Mouse (Mus musculus): ENCODE measurements around the gene Galnt11. TPM values are rescaled to one million over a fixed set of nuclear protein-coding genes. Genes with fewer than 3 reads are reported as not detected.
A peak's percentile ranks its signal among the peaks of the same experiment; 100 is the strongest.

The Galnt11 gene
- polyA plus RNA-seq, 1 experiment from 2014 or later, result 41.1 TPM

DNA sequence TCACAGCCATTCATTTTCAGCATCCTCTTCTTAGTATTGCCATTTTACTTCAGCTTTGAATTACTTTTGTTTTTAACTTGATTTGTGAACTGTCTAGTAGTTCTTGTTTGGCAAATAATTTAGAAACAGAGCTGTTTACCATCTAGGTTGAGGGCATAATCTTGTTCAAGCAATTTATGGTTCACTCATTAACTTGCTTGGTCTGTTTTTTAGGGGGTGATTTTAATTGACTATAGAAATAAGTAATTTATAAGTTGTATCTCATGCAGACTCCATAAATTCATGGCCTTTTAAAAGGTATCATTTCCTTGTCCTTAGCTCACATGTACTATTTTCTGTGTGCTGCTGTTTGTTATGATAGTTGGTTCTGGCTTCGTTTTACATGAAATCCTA lies 24.8 kb downstream of the Galnt11 start:
- H3K27me3 ChIP-seq (ENCODE audit: control insufficient read depth, insufficient read depth, low read length), result no peaks in the 10 kb centered on the region
- H3K27ac ChIP-seq (ENCODE audit: low read length), result no peak overlapping the region
- 63% methylated on average over 1 of the region's 1 CpGs for WGBS
- H3K4me2 ChIP-seq (ENCODE audit: low read depth, low read length), result no peak overlapping the region
- no peak for ATAC-seq (ENCODE audit: insufficient read depth, low FRiP score)
- H3K9me3 ChIP-seq (replicated peaks; ENCODE audit: control insufficient read depth, low read length), result no peaks in the 10 kb centered on the region
- H3K36me3 ChIP-seq (ENCODE audit: control insufficient read depth, insufficient read depth, low read length), result peaks cover 10% of the 10 kb centered on the region
- H3K4me3 ChIP-seq (replicated peaks; ENCODE audit: low read length), result no peak overlapping the region
- H3K4me1 ChIP-seq (ENCODE audit: control insufficient read depth, insufficient read depth, low read length), result no peaks in the 10 kb centered on the region
- H3K9ac ChIP-seq (ENCODE audit: low read length), result no peak overlapping the region

DNA sequence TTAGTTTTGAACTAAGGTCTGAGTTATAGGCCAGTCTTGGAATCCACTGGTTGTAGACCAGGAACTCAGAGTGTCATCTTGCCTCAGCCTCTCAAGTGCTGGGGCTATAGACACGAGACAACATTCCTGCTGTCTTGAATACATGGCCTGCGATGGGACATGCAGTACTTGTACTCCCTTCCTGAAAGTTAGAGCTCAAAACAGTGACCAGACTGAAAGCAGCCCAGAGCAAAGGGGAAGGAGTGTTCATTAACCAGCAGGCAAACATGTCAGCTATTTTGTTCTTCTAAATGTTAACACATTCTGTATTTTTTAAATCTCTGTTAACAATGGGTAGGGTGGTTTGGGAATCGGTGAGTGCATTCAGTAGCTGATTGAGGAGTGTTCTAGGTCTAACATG lies 25.3 kb downstream of the Galnt11 start:
- WGBS, result 63% methylated on average over 3 of the region's 3 CpGs

DNA sequence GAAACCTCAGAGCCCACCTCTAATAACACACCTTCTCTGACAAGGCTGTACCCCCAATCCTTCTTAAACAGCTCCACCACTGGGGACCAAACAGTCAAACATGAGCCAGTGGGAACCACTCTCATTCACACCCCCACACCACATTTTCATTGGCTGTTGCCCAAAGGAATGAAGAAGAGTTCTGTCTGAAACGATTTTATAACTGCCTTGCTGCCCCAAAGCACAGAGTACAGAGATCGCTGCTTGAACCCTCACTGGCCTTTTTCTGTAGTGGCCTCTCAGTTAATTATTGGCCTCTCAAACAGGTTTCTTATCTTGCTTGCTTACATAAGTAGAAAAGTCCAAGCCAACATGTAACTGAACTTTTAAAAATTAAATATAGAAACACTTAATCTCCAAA lies 30.7 kb downstream of the Galnt11 start:
- WGBS, result 60% methylated on average over 2 of the region's 2 CpGs
- no peaks in the 10 kb centered on the region for H3K27me3 ChIP-seq (ENCODE audit: control insufficient read depth, insufficient read depth, low read length)
- H3K27ac ChIP-seq (ENCODE audit: low read length), result peak overlapping the region; percentile 81
- H3K4me3 ChIP-seq (replicated peaks; ENCODE audit: low read length), result no peak overlapping the region
- H3K9me3 ChIP-seq (replicated peaks; ENCODE audit: control insufficient read depth, low read length), result no peaks in the 10 kb centered on the region
- no peak overlapping the region for H3K4me2 ChIP-seq (ENCODE audit: low read depth, low read length)
- H3K36me3 ChIP-seq (ENCODE audit: control insufficient read depth, insufficient read depth, low read length), result peaks cover 24% of the 10 kb centered on the region
- no peaks in the 10 kb centered on the region for H3K4me1 ChIP-seq (ENCODE audit: control insufficient read depth, insufficient read depth, low read length)
- peak; percentile 83 for ATAC-seq (ENCODE audit: insufficient read depth, low FRiP score)
- H3K9ac ChIP-seq (ENCODE audit: low read length), result no peak overlapping the region

More for the DNA sequence above, 25.3 kb downstream of the Galnt11 start:
- Histone ChIP-seq H3K9me3 (replicated peaks; ENCODE audit: control insufficient read depth, low read length) (no peaks in the 10 kb centered on the region), H3K4me3 (replicated peaks; ENCODE audit: low read length) (no peak overlapping the region), H3K9ac (ENCODE audit: low read length) (no peak overlapping the region), H3K4me1 (ENCODE audit: control insufficient read depth, insufficient read depth, low read length) (no peaks in the 10 kb centered on the region), H3K36me3 (ENCODE audit: control insufficient read depth, insufficient read depth, low read length) (peaks cover 14% of the 10 kb centered on the region), H3K27me3 (ENCODE audit: control insufficient read depth, insufficient read depth, low read length) (no peaks in the 10 kb centered on the region), H3K27ac (ENCODE audit: low read length) (no peak overlapping the region), H3K4me2 (ENCODE audit: low read depth, low read length) (no peak overlapping the region)
- ATAC-seq (ENCODE audit: insufficient read depth, low FRiP score), result no peak

DNA sequence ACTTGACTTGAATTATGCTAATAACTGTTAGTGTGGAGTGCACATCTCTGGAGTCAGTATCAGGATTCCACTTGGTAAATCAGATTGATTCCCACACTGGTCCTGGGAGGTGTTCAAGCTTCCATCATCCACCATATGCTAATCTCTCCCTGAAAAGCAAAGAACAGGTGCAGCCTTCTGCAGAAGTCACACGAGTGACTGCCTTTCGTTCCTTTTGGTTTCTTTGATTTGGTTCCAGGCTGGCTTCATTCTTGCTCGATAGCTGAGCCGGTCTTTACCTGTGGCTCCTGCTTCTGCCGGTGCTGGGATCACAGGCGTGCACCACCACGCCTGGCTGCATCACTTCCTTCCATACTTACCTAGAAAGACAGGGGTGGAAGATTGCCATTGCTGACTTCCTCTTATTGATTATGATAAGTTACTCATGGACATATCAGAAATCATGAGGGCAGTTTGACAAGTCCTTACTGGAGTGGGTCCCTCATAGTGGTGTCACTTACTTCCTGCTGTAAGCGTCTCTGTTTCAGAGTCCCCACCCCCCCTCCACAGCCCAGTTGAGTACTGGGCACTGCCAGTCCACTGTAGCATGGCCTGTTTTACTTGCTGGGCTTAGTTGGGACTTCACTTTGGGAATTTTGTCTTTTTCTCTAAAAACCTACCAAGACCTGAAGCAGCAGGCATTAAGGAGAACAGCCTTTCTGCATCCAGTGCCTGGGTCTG lies 31.3 kb downstream of the Galnt11 start:
- Histone ChIP-seq H3K36me3 (ENCODE audit: control insufficient read depth, insufficient read depth, low read length) (peaks cover 24% of the 10 kb centered on the region), H3K4me2 (ENCODE audit: low read depth, low read length) (no peak overlapping the region), H3K9ac (ENCODE audit: low read length) (no peak overlapping the region), H3K27me3 (ENCODE audit: control insufficient read depth, insufficient read depth, low read length) (no peaks in the 10 kb centered on the region), H3K4me3 (replicated peaks; ENCODE audit: low read length) (no peak overlapping the region), H3K4me1 (ENCODE audit: control insufficient read depth, insufficient read depth, low read length) (no peaks in the 10 kb centered on the region), H3K9me3 (replicated peaks; ENCODE audit: control insufficient read depth, low read length) (no peaks in the 10 kb centered on the region), H3K27ac (ENCODE audit: low read length) (peak overlapping the region; percentile 81)
- WGBS, result 66% methylated on average over 8 of the region's 8 CpGs
- peak; percentile 77 for ATAC-seq (ENCODE audit: insufficient read depth, low FRiP score)

DNA sequence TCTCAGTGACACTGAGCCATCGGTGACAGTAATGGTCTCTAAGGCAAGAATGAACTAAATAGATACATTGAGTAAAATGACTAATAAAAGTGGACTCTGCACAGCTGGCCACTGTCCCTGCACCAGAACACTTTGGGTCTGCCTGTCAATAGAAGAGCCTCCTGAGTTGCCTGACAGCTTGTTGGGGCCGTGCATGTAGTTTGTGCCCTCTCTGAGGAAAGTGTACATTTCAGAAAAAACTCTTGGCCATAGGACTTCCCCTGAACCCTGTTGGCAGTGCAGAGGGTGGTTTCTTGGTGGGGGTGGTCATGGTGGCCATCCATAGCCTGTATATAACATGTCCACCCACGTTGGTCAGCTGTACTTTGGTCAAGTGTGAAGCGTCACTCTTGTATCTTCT lies 32.8 kb downstream of the Galnt11 start:
- Histone ChIP-seq H3K4me1 (ENCODE audit: control insufficient read depth, insufficient read depth, low read length) (no peaks in the 10 kb centered on the region), H3K27me3 (ENCODE audit: control insufficient read depth, insufficient read depth, low read length) (no peaks in the 10 kb centered on the region), H3K4me2 (ENCODE audit: low read depth, low read length) (no peak overlapping the region), H3K27ac (ENCODE audit: low read length) (no peak overlapping the region), H3K4me3 (replicated peaks; ENCODE audit: low read length) (no peak overlapping the region), H3K9me3 (replicated peaks; ENCODE audit: control insufficient read depth, low read length) (no peaks in the 10 kb centered on the region), H3K36me3 (ENCODE audit: control insufficient read depth, insufficient read depth, low read length) (peaks cover 30% of the 10 kb centered on the region), H3K9ac (ENCODE audit: low read length) (no peak overlapping the region)
- WGBS, result 91% methylated on average over 4 of the region's 4 CpGs
- no peak for ATAC-seq (ENCODE audit: insufficient read depth, low FRiP score)

DNA sequence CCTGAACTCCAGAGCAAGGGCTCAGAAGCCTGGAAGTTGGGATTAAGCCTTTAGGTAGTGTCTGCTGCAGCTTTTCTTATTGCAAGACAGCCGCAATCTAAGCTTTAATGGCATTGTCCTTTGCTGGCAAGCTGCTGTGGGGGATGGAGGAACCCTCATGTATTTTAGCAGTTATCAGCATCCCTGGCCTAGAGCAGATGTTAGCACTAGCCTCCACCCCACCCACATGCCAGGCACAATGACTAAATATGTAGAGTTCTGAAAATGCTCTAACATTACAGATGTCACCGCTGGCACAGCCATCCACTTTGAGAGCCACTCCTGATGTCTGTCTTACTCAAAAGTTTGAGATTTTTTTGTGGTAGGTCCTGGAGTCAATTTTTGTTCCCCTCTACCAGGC lies 35.0 kb downstream of the Galnt11 start:
- no peaks in the 10 kb centered on the region for H3K9me3 ChIP-seq (replicated peaks; ENCODE audit: control insufficient read depth, low read length)
- peaks cover 18% of the 10 kb centered on the region for H3K36me3 ChIP-seq (ENCODE audit: control insufficient read depth, insufficient read depth, low read length)
- WGBS, result 87% methylated on average over 2 of the region's 2 CpGs
- H3K4me2 ChIP-seq (ENCODE audit: low read depth, low read length), result no peak overlapping the region
- no peak for ATAC-seq (ENCODE audit: insufficient read depth, low FRiP score)
- H3K4me3 ChIP-seq (replicated peaks; ENCODE audit: low read length), result no peak overlapping the region
- H3K27me3 ChIP-seq (ENCODE audit: control insufficient read depth, insufficient read depth, low read length), result no peaks in the 10 kb centered on the region
- H3K9ac ChIP-seq (ENCODE audit: low read length), result no peak overlapping the region
- no peak overlapping the region for H3K27ac ChIP-seq (ENCODE audit: low read length)
- H3K4me1 ChIP-seq (ENCODE audit: control insufficient read depth, insufficient read depth, low read length), result no peaks in the 10 kb centered on the region

DNA sequence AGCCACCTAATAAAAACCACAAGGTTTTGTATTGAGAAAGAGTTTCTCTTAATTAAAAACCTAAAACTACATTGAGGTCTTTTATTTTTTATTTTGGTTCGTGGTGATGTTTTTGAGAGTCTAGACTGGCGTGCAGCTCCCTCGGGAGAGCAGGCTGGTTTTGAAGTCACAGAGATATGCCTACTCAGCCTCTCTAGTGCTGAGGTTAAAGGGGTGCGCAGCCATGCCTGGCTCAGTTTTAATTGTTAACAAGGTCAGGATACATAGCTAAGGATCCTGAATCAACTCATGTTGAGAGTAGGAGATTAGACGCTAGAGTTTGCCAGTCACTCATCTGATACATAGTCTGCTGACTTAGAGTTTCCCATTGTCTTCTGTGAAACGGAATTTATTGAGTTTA lies 39.7 kb downstream of the Galnt11 start:
- Histone ChIP-seq H3K36me3 (ENCODE audit: control insufficient read depth, insufficient read depth, low read length) (peaks cover 20% of the 10 kb centered on the region), H3K9me3 (replicated peaks; ENCODE audit: control insufficient read depth, low read length) (no peaks in the 10 kb centered on the region), H3K27ac (ENCODE audit: low read length) (no peak overlapping the region), H3K4me2 (ENCODE audit: low read depth, low read length) (no peak overlapping the region), H3K4me1 (ENCODE audit: control insufficient read depth, insufficient read depth, low read length) (no peaks in the 10 kb centered on the region), H3K9ac (ENCODE audit: low read length) (no peak overlapping the region), H3K27me3 (ENCODE audit: control insufficient read depth, insufficient read depth, low read length) (no peaks in the 10 kb centered on the region), H3K4me3 (replicated peaks; ENCODE audit: low read length) (no peak overlapping the region)
- ATAC-seq (ENCODE audit: insufficient read depth, low FRiP score), result no peak
- 80% methylated on average over 6 of the region's 6 CpGs for WGBS

DNA sequence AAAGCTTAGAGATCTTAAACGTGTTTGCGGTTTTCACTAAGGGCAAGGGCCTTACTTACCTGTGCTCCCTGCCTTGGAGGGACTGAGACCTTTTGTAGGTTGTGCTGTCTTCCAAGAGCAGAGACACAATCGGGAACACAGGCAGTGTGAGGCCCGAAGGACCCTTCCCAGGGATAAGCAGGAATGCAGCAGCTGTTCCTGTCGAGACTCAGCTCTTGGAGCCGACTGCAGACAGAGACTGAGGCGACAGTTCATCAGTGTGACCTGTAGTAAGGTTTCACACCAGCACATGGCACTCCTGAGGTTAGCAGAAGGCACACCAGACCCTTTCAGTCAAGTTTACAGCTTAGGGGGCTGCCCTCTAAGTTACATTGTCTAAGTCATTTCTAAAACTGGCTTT lies 40.6 kb downstream of the Galnt11 start:
- 77% methylated on average over 7 of the region's 7 CpGs for WGBS
- Histone ChIP-seq H3K4me2 (ENCODE audit: low read depth, low read length) (no peak overlapping the region), H3K4me1 (ENCODE audit: control insufficient read depth, insufficient read depth, low read length) (no peaks in the 10 kb centered on the region), H3K36me3 (ENCODE audit: control insufficient read depth, insufficient read depth, low read length) (peaks cover 20% of the 10 kb centered on the region), H3K9me3 (replicated peaks; ENCODE audit: control insufficient read depth, low read length) (no peaks in the 10 kb centered on the region), H3K27ac (ENCODE audit: low read length) (no peak overlapping the region), H3K27me3 (ENCODE audit: control insufficient read depth, insufficient read depth, low read length) (no peaks in the 10 kb centered on the region), H3K9ac (ENCODE audit: low read length) (no peak overlapping the region), H3K4me3 (replicated peaks; ENCODE audit: low read length) (no peak overlapping the region)
- no peak for ATAC-seq (ENCODE audit: insufficient read depth, low FRiP score)

DNA sequence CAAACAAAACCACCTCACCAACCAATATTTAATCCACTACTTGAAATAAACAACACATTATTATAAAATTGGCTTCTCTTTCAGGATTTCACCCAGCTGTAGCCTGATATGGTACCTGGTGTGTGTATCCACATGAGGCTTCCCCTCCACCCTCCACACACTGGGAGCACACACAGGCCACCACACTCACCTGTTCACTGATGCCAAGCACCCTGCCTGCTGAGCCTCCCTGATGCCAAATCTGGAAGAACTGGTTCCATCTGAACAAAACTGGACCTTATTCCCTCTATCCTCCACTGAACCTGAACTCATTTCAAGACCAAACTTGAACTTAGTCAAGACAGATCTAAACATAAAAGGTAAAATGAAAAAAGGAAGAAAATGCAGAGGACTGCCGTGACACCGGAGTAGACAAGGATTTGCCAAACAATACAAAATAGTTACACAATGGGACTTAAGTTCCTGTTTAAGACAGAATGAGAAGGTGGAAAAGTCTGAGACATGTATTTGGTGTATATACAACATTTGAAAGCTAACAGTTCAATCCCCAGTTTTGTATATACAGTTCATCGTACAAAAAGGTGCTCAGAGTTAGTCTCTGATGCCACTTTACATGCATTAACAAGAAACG lies 46.7 kb downstream of the Galnt11 start:
- no peaks in the 10 kb centered on the region for H3K27me3 ChIP-seq (ENCODE audit: control insufficient read depth, insufficient read depth, low read length)
- peaks cover 15% of the 10 kb centered on the region for H3K36me3 ChIP-seq (ENCODE audit: control insufficient read depth, insufficient read depth, low read length)
- no peaks in the 10 kb centered on the region for H3K4me1 ChIP-seq (ENCODE audit: control insufficient read depth, insufficient read depth, low read length)
- no peak overlapping the region for H3K9ac ChIP-seq (ENCODE audit: low read length)
- no peak overlapping the region for H3K4me3 ChIP-seq (replicated peaks; ENCODE audit: low read length)
- H3K4me2 ChIP-seq (ENCODE audit: low read depth, low read length), result no peak overlapping the region
- WGBS, result 89% methylated on average over 4 of the region's 4 CpGs
- ATAC-seq (ENCODE audit: insufficient read depth, low FRiP score), result no peak
- no peak overlapping the region for H3K27ac ChIP-seq (ENCODE audit: low read length)
- no peaks in the 10 kb centered on the region for H3K9me3 ChIP-seq (replicated peaks; ENCODE audit: control insufficient read depth, low read length)

Measured in stomach, embryonic 16.5 days (tissue).